Mouse (Mus musculus): ENCODE data around the gene Gm17660. TPM values are rescaled to one million over a fixed set of nuclear protein-coding genes. Genes with fewer than 3 reads are reported as not detected.
A peak's percentile ranks its signal among the peaks of the same experiment; 100 is the strongest.

The Gm17660 gene
- total and polyA plus RNA-seq, 3 experiments: not detected

DNA sequence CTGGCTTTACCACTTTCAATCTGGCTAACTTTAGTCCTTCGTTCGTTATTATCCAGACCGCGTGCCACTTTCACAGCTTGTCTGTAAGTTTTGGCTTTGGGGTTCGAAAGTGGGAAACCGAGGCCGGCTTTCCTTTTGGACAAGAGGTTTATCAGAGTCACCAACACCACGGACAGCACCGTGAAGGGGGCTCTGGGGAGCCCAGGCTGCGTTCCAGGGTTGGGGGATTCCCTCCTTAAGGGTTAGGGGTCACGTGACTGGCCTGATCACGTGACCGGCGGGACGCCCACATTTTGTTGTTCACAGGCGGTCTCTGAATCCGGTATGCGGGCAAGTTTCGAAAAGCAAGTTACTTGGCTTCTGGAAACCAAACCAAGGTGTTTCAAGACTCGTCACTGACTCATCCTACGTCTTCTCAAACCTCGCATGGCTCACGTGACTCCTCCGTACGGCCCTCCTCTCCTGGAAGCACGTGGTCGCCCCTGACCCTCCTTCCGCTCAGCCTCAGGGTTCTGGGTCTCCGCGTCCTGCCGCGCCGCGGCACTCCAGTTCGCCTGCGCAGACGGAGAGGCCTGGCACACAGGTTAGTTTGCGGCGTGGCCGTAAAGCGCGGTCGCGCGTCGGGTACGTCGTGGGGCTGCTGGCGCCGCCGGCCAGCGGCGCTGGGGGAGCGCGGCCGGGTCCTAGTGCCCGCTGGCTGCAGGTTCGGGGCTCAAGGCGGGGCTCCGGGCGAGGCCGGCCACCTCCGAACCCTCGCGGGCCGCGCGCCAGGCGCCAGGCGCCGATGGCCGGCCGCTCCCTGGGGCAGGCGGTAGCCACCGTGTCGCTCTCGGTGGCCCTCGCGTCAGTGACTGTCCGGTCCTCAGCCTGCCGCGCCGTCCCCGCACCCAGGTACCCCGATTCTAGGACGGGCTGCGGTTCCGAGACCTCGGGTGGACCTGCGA lies 30.9 kb downstream of the Gm17660 start, which contains the start of gene Nudt9:
Gene Nudt9 (plus strand): TSS at position 51 of the 944 bp plus-strand sequence.
- Histone ChIP-seq H3K79me2 (ENCODE audit: control insufficient read depth, insufficient read depth, low read length, poor library complexity) (peaks cover 14% of the 10 kb centered on the region), H3K9ac (ENCODE audit: control insufficient read depth, low read depth, low read length, poor library complexity, severe bottlenecking) (peak within 1 kb of the TSS; percentile 80), H3K27me3 (ENCODE audit: control insufficient read depth in 1 of 2, insufficient read depth in 2 of 2, low read length in 2 of 2) (no peaks in the 10 kb centered on the region), H3K4me3 (ENCODE audit: control insufficient read depth in 1 of 2, insufficient read depth in 1 of 2, low read depth in 2 of 2, low read length in 2 of 2) (peak within 1 kb of the TSS; percentile 92 to 95), H3K4me1 (ENCODE audit: control insufficient read depth in 1 of 2, insufficient read depth in 2 of 2, low read length in 2 of 2) (peaks cover 9 to 25% of the 10 kb centered on the region in 2 experiments), H3K27ac (ENCODE audit: control insufficient read depth, low read depth, low read length) (peak within 1 kb of the TSS; percentile 97), H3K9me3 (replicated peaks; ENCODE audit: insufficient read depth, low read length) (no peaks in the 10 kb centered on the region), H3K36me3 (ENCODE audit: control insufficient read depth in 1 of 2, insufficient read depth in 2 of 2, low read length in 2 of 2) (peaks cover 0 to 33% of the 10 kb centered on the region in 2 experiments; a peak in 2 of 4 replicates)
- DNase-seq (ENCODE audit: low read depth, low spot score): peak; percentile 98
- TF ChIP-seq TAL1 (IDR thresholded peaks at IDR 0.05; ENCODE audit: low read length) (no peak), NRF1 (IDR thresholded peaks at IDR 0.05; ENCODE audit: insufficient read depth, low read depth, low read length, poor library complexity, severe bottlenecking) (peak; percentile 90), MEF2A (IDR thresholded peaks at IDR 0.05; ENCODE audit: extremely low read depth, insufficient replicate concordance, low read depth, low read length, poor library complexity, severe bottlenecking) (peak; percentile 60; the same call in 1 of the 2 replicates), CTCF (IDR thresholded peaks at IDR 0.05 in 2 of 3, conservative IDR thresholded peaks at IDR 0.05 in 1 of 3; ENCODE audit: control insufficient read depth in 1 of 3, insufficient read depth in 1 of 3, low read depth in 2 of 3, low read length in 3 of 3, poor library complexity in 1 of 3, severe bottlenecking in 1 of 3) (no peak), RCOR1 (IDR thresholded peaks at IDR 0.05; ENCODE audit: low read depth, low read length) (no peak), KAT2A (conservative IDR thresholded peaks at IDR 0.05; ENCODE audit: low read depth, low read length) (peak; percentile 75), POLR2AphosphoS2 (IDR thresholded peaks at IDR 0.05; ENCODE audit: low read length) (peak; percentile 48; the same call in 1 of the 2 replicates), ZMIZ1 (IDR thresholded peaks at IDR 0.05; ENCODE audit: low read depth, low read length) (no peak), TCF12 (IDR thresholded peaks at IDR 0.05; ENCODE audit: low read depth, low read length) (peak; percentile 77), MAZ (IDR thresholded peaks at IDR 0.05; ENCODE audit: low read depth, low read length) (peak; percentile 87; the same call in 1 of the 2 replicates), UBTF (IDR thresholded peaks at IDR 0.05; ENCODE audit: borderline replicate concordance, insufficient read depth, low read depth, low read length) (0 out of 2 replicates have a peak, but pooled peaks have one; percentile 25), MAX (IDR thresholded peaks at IDR 0.05; ENCODE audit: low read length) (peak; percentile 99), HCFC1 (IDR thresholded peaks at IDR 0.05; ENCODE audit: low read depth, low read length) (peak; percentile 91), MYC (IDR thresholded peaks at IDR 0.05; ENCODE audit: low read depth, low read length) (peak; percentile 99), GABPA (IDR thresholded peaks at IDR 0.05; ENCODE audit: low read depth, low read length) (no peak), SIN3A (IDR thresholded peaks at IDR 0.05; ENCODE audit: low read length) (peak; percentile 93), ETS1 (IDR thresholded peaks at IDR 0.05; ENCODE audit: low read depth, low read length) (peak; percentile 55; the same call in 1 of the 2 replicates), USF1 (IDR thresholded peaks at IDR 0.05; ENCODE audit: low read depth, low read length) (peak; percentile 97), POLR2A (IDR thresholded peaks at IDR 0.05; ENCODE audit: control insufficient read depth in 1 of 2, insufficient read depth in 1 of 2, low read depth in 1 of 2, low read length in 2 of 2, poor library complexity in 1 of 2) (peak; percentile 58 to 81), MXI1 (IDR thresholded peaks at IDR 0.05; ENCODE audit: low read depth, low read length) (peak; percentile 96), NELFE (IDR thresholded peaks at IDR 0.05; ENCODE audit: low read depth, low read length) (peak; percentile 61), BHLHE40 (IDR thresholded peaks at IDR 0.05; ENCODE audit: borderline replicate concordance, low read depth, low read length) (peak; percentile 94), USF2 (IDR thresholded peaks at IDR 0.05; ENCODE audit: borderline replicate concordance in 1 of 2, insufficient read depth in 1 of 2, low read depth in 1 of 2, low read length in 2 of 2) (peak; percentile 98 to 99), ZKSCAN1 (IDR thresholded peaks at IDR 0.05; ENCODE audit: low read depth, low read length) (no peak), TBP (IDR thresholded peaks at IDR 0.05; ENCODE audit: low read depth, low read length) (peak; percentile 74), ELF1 (IDR thresholded peaks at IDR 0.05; ENCODE audit: low read depth, low read length) (peak; percentile 59; the same call in 1 of the 2 replicates), E2F4 (IDR thresholded peaks at IDR 0.05; ENCODE audit: borderline replicate concordance, low read depth, low read length) (no peak), JUND (IDR thresholded peaks at IDR 0.05; ENCODE audit: low read depth, low read length) (no peak)
